ENCODE assay signal across 22 mouse cellular contexts in genomic region chr1:157555738-157556137, GRCm38 (mm10). TPM values are rescaled to one million over a fixed set of nuclear protein-coding genes. Genes with fewer than 3 reads are reported as not detected.
DNase-seq lines count a peak whose midpoint lies in the region; ATAC-seq and TF ChIP-seq lines count a peak whose summit lies in the region.
"Had no signal": no experiment of that assay in that cellular context is flagged by ENCODE, and none has a peak within 500 bp of the region (broad histone marks: within the 10 kb centered on the region; RNA-seq: fewer than 3 reads in every experiment).

No protein-coding gene starts in this region.

- TF ChIP-seq CTCF in left cerebral cortex, adult 2 months (IDR thresholded peaks at IDR 0.05), result no peak

- H3K27me3 ChIP-seq in midbrain, embryonic 13.5 days, result peaks cover 7% of the 10 kb centered on the region
- H3K27me3 ChIP-seq: Patski had no signal

- H3K4me1 ChIP-seq in midbrain, embryonic 13.5 days (replicated peaks), result peaks cover 23% of the 10 kb centered on the region
- H3K4me1 ChIP-seq: hindbrain, embryonic 12.5 days; liver, embryonic 12.5 days had no signal

- WGBS in midbrain, embryonic 13.5 days, result 48% methylated on average over 10 of the region's 10 CpGs

- H3K4me3 ChIP-seq in left cerebral cortex, adult 2 months, result no peak overlapping the region
- H3K4me3 ChIP-seq in midbrain, embryonic 13.5 days (replicated peaks), result no peak overlapping the region
- H3K4me3 ChIP-seq: embryonic facial prominence, embryonic 15.5 days; gastrocnemius, adult 2 months; hindbrain, embryonic 12.5 days; liver, embryonic 12.5 days; neural tube, embryonic 15.5 days had no signal

- no peak overlapping the region for H3K9ac ChIP-seq in midbrain, embryonic 13.5 days (replicated peaks)
- H3K9ac ChIP-seq: embryonic facial prominence, embryonic 15.5 days; hindbrain, embryonic 12.5 days; liver, embryonic 12.5 days; neural tube, embryonic 15.5 days had no signal

- H3K27ac ChIP-seq in left cerebral cortex, adult 2 months, result peak overlapping the region; percentile 67
- no peak overlapping the region for H3K27ac ChIP-seq in midbrain, embryonic 13.5 days
- H3K27ac ChIP-seq: embryonic facial prominence, embryonic 15.5 days; gastrocnemius, adult 2 months; hindbrain, embryonic 12.5 days; liver, embryonic 12.5 days; neural tube, embryonic 15.5 days had no signal

- ATAC-seq in midbrain, embryonic 13.5 days, result no peak
- ATAC-seq: liver, embryonic 12.5 days; Patski had no signal

- intact Hi-C loops in left cerebral cortex, adult 2 months (cut with DNase I), result loop anchor here (1.0 to 10.0 kb wide), 7 partner anchors 100 to 1679 kb away; partner anchors contain the start of gene Cop1

- no peaks in the 10 kb centered on the region for H3K36me3 ChIP-seq in midbrain, embryonic 13.5 days
- H3K36me3 ChIP-seq: embryonic facial prominence, embryonic 15.5 days; hindbrain, embryonic 12.5 days; neural tube, embryonic 15.5 days had no signal

- peak; percentile 60 to 81 for DNase-seq in frontal cortex, adult 2 months (ENCODE audit: extremely low spot score in 1 of 2, low spot score in 1 of 2)
- DNase-seq in frontal cortex, postnatal 25 days (ENCODE audit: low spot score in 2 of 2), result no peak
- peak; percentile 82 for DNase-seq in right cerebral cortex, adult 18-20 months
- no peak for DNase-seq in right cerebral cortex, postnatal 25 days
- peak in 1 of 2 experiments; percentile 59 for DNase-seq in left cerebral cortex, adult 2 months (ENCODE audit: extremely low spot score in 1 of 2, low spot score in 2 of 2)
- no peak for DNase-seq in spleen, postnatal 36 days (ENCODE audit: low spot score in 2 of 2)
- DNase-seq: adrenal gland, postnatal 10 days; gastrocnemius, adult 2 months; heart, postnatal 10 days; kidney, adult 2 months; kidney, postnatal 14 days; lung, adult 2 months; lung, postnatal 36 days; spleen, adult 18-20 months; thymus, adult 18-20 months had no signal

- no peak overlapping the region for H3K4me2 ChIP-seq in midbrain, embryonic 13.5 days (replicated peaks)

- H3K9me3 ChIP-seq in midbrain, embryonic 13.5 days, result no peaks in the 10 kb centered on the region
- H3K9me3 ChIP-seq: embryonic facial prominence, embryonic 15.5 days; hindbrain, embryonic 12.5 days; neural tube, embryonic 15.5 days had no signal

RNA-seq across cellular contexts. Expression of gene Sec16b, which starts 49.2 kb away (rescaled TPM):
- 1.0 and 1.3 TPM in 2 replicates for polyA plus RNA-seq in frontal cortex, adult 2 months (2012; rRNA removed)
- 1 to 10 TPM; 1.4 TPM for total RNA-seq in left cerebral cortex, adult 2 months (2021)
- polyA plus RNA-seq in midbrain, embryonic 13.5 days (2015; fragmentation: Nextera tagmentation; extraction: Ambion mirVana), result 0.26 and 0.32 TPM in 2 replicates
- total RNA-seq: megakaryocyte-erythroid progenitor cell, adult 5-6 weeks had no signal

Comparison
In these comparisons a context has a peak if more than half of its experiments do, and no peak if none do; other contexts are left out.
1. DNase-seq: peak in frontal cortex, adult 2 months (2 of 2) and right cerebral cortex, adult 18-20 months (single experiment); none in frontal cortex, postnatal 25 days (0 of 2), right cerebral cortex, postnatal 25 days (single experiment) and spleen, postnatal 36 days (0 of 2).